Mouse (Mus musculus) mesoderm, embryonic 11.5 days (tissue): Measurements from ENCODE around the gene Pgpep1.

Experiments used
- DNase-seq: peaks from one replicate; pipeline ENCODE4 v3.0.0-alpha.2; 2012; ENCODE audit warnings: low read depth, low spot score

The Pgpep1 gene

GRCm38 (mm10) chr8:70660273-70660725, at the start of gene Pgpep1:
TSS of gene Pgpep1 (minus strand) at chr8:70660388.
- DNase-seq: peak; percentile 67

GRCm38 (mm10) chr8:70709794-70710193, 49.6 kb upstream of the Pgpep1 start:
- DNase-seq: no peak

- no peak for DNase-seq
Observed at GRCm38 (mm10) chr8:70708281-70708680, 48.1 kb upstream of the Pgpep1 start.

DNA sequence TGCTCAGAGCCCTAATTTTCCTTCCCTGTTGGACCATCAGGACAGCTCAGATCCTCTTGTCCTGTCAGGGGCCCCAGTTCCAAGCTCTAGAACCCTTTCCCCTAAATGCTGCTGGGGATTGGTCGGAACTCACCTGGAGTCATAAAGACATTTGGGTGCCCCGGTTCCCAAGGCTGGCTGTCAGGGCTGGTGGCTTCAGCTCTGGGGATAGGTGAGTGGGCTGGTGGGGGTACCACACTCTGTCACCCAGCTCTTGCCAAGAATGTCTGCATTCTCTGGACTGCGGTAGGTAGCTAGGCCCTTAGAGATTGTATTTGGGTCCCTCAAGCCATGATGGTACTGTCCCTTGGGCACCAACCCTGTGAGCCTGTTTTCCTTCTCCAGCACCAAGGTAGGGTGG, 43.1 kb upstream of the Pgpep1 start, which contains the start of gene Iqcn:
Iqcn (plus strand) TSS at position 171 of the 400 bp plus-strand sequence.
- no peak for DNase-seq

GRCm38 (mm10) chr8:70702842-70703182, 42.6 kb upstream of the Pgpep1 start:
- DNase-seq: no peak

DNA sequence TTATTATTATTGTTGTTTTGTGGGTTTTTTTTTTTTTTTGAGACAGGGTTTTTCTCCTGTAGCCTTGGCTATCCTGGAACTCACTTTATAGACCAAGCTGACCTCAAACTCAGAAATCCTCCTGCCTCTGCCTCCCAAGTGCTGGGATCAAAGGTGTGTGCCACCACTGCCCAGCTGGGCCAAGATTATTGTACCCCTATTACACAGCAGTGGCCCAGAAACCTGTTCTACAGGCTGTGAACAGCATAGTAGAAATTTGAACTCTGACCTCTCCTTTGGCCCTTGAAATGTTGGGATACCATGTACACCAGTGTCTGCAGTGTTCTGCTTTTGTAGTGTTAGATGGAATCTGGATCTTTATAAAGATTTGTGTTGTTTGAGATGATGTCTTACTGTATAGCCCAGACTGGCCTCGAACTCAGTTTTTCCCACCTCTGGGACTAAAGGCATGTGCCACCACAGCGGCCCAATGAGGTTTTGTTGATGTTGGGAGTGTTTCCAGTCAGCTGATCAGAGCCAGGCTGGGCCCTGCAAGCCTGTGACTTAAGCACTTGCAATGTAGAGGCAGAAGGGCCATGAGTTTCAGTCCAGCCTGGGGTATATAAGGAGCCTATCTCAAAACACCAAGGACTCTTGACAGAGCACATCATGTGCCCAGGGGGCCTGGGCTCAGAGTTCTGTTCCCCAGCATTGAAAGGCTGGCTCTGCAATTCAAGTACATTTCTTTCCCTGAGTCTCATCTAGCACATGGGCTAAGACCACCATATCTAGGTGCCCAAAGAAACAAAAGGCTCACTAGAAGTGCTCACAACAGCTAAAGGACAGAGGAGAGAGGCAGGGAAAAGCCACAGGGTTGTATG, 42.0 kb upstream of the Pgpep1 start:
- DNase-seq: no peak

- no peak for DNase-seq
Observed at GRCm38 (mm10) chr8:70701048-70701981, 41.1 kb upstream of the Pgpep1 start.

- DNase-seq: peak; percentile 94
Observed at GRCm38 (mm10) chr8:70700555-70700922, 40.4 kb upstream of the Pgpep1 start.

GRCm38 (mm10) chr8:70699834-70700554, 39.8 kb upstream of the Pgpep1 start:
- peak; percentile 87 for DNase-seq

DNA sequence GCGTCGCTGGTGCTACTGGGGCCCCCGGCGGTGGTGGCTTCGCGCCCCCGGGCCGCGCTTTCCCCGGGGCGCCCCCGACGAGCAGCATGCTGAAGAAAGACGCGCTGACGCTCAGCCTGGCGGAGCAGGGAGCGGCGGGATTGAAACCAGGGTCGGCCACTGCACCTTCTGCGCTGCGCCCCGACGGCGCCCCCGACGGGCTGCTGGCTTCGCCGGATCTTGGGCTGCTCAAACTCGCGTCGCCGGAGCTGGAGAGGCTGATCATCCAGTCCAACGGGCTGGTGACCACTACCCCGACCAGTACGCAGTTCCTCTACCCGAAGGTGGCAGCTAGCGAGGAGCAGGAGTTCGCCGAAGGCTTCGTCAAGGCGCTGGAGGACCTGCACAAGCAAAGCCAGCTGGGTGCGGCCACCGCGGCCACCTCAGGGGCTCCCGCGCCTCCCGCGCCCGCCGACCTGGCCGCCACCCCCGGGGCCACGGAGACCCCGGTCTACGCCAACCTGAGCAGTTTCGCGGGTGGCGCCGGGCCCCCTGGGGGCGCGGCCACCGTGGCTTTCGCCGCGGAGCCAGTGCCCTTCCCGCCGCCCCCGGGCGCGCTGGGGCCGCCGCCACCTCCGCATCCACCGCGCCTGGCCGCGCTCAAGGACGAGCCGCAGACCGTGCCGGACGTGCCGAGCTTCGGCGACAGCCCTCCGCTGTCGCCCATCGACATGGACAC, 39.1 kb upstream of the Pgpep1 start:
- DNase-seq: no peak

- DNase-seq: peak; percentile 100
Observed at GRCm38 (mm10) chr8:70698310-70699109, 38.3 kb upstream of the Pgpep1 start, which contains the start of gene Jund. TSS of gene Jund (plus strand) at chr8:70698949.

DNA sequence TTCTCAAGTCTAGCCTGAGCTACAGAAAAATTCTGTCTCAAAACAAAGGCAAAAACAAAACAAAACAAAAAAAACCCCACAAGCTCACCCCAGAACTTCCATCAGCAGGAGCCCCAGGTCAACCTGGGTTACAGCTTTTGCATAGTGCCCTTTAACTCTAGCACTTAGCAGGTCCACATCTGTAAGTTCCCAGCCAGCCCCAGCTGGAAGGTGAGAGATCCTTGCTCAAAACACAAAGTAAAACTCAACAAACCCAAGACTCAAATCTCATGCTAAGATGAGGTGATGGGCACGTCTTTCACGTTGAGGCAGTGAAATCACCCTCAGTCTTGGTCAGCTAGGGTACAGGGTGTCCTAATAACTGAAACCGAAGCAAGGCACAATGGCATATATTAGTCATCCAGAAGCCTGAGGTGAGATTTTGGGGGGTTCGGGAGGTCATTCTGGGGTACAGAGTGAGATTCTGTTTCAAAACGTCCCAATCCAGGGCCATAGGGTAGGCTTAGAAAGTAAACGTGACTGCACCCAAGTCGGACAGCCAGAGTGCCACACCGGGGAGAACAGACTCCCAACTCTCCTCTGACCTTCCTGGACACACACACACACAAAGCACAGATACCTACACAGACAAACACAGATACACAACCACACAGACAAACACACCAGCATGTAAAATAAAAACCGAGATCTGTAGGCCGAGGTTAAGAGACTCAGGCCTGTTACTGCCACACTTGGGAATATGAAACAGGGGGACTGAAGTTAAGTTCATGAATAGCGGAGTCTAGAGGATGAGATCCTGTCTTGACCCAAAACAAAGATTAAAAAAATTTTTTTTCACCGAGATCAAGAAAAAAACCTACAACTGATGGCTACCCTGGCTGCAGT, 37.4 kb upstream of the Pgpep1 start:
- DNase-seq: no peak

DNA sequence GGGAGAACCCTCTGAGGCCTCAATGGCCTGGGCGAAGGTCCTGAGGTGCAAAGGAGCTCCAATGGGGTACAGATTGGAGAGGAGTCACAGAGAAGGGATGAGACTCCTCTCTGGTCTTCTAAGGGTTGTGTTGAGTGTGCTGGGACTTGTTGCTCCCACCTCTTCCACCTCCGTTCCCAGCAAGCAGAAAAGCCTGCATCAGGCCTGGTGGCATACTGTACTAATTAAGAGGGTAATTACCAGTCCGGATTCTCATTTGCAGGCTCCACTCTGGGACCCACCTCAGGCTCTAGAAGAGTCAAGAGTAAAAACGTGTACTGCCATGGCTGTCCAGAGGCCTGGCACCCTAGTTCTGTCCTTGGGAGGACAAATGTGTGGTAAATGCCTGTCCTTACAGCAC, 36.8 kb upstream of the Pgpep1 start:
- no peak for DNase-seq

DNA sequence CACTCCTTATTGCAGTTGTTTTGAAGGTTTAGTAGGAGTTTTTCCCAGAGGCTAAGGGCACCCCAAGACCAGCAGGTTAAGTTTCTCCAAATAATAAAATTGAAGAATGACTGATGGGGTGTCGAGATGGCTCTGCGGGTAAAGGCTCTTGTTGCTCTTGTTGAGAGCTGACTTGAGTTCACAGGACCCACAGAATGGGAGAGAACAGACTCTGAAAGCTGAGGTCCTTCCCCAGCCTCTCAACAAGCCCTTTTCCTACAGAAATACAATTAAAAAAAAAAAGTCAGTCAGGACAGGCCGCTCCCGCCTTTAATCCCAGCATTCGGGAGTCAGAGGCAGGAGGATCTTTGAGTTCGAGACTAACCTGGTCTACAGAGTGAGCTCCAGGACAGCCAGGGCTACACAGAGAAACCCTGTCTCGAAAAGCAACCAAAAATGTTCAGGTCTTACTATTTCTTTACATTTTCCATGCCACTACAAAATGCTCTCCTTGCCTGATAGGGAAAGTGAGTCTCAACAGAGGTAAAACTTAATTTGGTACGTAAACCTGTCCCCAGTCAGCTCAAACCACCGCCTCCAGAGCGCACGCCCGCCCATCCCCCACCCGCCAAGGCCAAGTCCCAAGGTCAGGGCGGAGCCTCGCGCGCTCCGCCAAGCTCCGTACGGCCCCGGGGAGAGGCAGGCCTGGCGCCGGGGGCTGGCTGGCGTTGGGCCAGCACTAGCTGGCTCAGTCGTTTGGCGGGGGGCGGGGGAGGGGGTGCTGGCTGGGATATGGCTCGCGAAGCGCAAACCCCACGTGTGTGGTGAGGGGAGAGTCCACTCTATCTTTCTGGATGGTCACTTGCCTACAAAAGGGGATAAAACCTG, 36.1 kb upstream of the Pgpep1 start:
- DNase-seq: peak; percentile 81

- DNase-seq: no peak
Observed at GRCm38 (mm10) chr8:70695318-70696018, 35.3 kb upstream of the Pgpep1 start.

DNA sequence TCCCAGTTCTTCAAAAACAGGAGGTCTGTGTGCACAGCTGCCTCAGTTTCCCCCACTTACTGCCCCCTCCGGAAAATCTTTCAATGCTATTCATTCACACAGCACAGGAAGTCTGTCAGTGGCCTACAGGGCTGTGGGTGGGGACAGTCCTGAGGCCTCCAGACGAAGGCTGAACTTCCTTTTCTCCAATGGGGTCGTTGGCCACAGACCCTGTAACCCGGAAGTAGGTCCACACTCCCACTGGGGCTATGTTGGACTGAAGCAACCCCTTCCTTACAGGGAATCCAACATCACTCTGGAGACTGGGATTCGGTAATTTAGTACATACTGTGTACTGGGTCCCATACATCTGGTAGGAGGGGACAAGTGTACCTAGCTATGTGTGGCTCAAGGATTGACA, 33.4 kb upstream of the Pgpep1 start:
- no peak for DNase-seq

DNA sequence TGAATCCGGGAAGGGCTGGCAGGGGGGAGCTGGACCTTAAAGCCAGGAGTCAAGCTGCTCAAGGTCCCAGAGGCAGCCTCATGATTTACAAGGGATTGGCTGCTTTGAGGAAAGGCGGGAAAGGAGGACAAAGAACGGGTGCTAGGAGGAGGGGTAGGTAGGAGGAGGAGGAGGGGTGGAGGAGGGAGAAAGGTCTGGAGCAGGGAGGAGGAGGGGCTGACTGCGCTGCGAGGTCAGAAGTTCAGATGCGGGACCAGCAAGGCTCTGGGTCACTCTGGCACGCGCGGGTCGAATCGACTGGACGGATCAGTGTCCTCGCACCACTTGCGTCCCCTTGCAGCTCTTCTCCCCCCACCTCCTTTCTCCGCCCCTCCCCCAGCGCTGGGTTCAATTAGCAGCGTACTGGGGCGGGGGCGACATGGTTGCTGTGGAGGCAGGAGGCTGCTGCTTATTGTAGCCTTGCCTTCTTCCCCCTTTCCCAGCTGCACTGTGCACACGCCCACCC, 31.6 kb upstream of the Pgpep1 start:
- DNase-seq: peak; percentile 93
